Mouse (Mus musculus) gastrocnemius, postnatal 14 days (tissue): ENCODE results near the gene Fra10ac1. TPM values are rescaled to one million over a fixed set of nuclear protein-coding genes. Genes with fewer than 3 reads are reported as not detected.

Source experiments
- DNase-seq: peaks from one replicate; pipeline ENCODE4 v3.0.0; 2021; ENCODE audit warnings: mixed read lengths
- intact Hi-C: fragments of 180-260 bp; cut with DNase I; formaldehyde crosslinking; loops from one replicate; pipeline ENCODE4 v1.15.1; 2025; ENCODE audit warnings: low total_unique reads
- total RNA-seq, 2 experiments: library from RNA; stranded (reverse); gene quantifications; 2 replicates each; pipeline ENCODE4 v1.2.3; 2021

Fra10ac1 gene
- total RNA-seq, 2 experiments from 2014 or later: 8.1 to 10.8 TPM

- no peak for DNase-seq
- intact Hi-C loops: no loop called here
These were observed 13.9 kb upstream of the Fra10ac1 start for GRCm38 (mm10) chr19:38237834-38238212.

GRCm38 (mm10) chr19:38236526-38236925, 12.6 kb upstream of the Fra10ac1 start:
- no peak for DNase-seq
- intact Hi-C loops: no loop called here

- intact Hi-C loops: no loop called here
These were observed 8.6 kb upstream of the Fra10ac1 start for GRCm38 (mm10) chr19:38232516-38232915.

GRCm38 (mm10) chr19:38232087-38232486, 8.1 kb upstream of the Fra10ac1 start:
- intact Hi-C loops: no loop called here
- no peak for DNase-seq

More at GRCm38 (mm10) chr19:38232516-38232915, 8.6 kb upstream of the Fra10ac1 start:
- no peak for DNase-seq

GRCm38 (mm10) chr19:38228699-38229098, 4.7 kb upstream of the Fra10ac1 start:
- intact Hi-C loops: no loop called here
- DNase-seq: no peak

GRCm38 (mm10) chr19:38224685-38225060, 717 bp upstream of the Fra10ac1 start:
- intact Hi-C loops: no loop called here
- DNase-seq: no peak

- intact Hi-C loops: no loop called here
- no peak for DNase-seq
These were observed 526 bp downstream of the Fra10ac1 start for GRCm38 (mm10) chr19:38223356-38223904.

GRCm38 (mm10) chr19:38217696-38218095, 6.3 kb downstream of the Fra10ac1 start:
- DNase-seq: no peak
- intact Hi-C loops: no loop called here

- DNase-seq: no peak
- intact Hi-C loops: no loop called here
These were observed 17.3 kb downstream of the Fra10ac1 start for GRCm38 (mm10) chr19:38206669-38207068.

- DNase-seq: no peak
- intact Hi-C loops: no loop called here
These were observed 25.2 kb downstream of the Fra10ac1 start for GRCm38 (mm10) chr19:38198731-38199130.

- intact Hi-C loops: no loop called here
- no peak for DNase-seq
These were observed 28.7 kb downstream of the Fra10ac1 start for GRCm38 (mm10) chr19:38195245-38195644.

GRCm38 (mm10) chr19:38191446-38191845, 32.5 kb downstream of the Fra10ac1 start:
- intact Hi-C loops: no loop called here
- no peak for DNase-seq

GRCm38 (mm10) chr19:38190606-38191005, 33.4 kb downstream of the Fra10ac1 start:
- DNase-seq: no peak
- intact Hi-C loops: no loop called here

GRCm38 (mm10) chr19:38187345-38187680, 36.6 kb downstream of the Fra10ac1 start:
- intact Hi-C loops: no loop called here
- no peak for DNase-seq

- no peak for DNase-seq
- intact Hi-C loops: no loop called here
These were observed 37.2 kb downstream of the Fra10ac1 start for GRCm38 (mm10) chr19:38186631-38187344.

GRCm38 (mm10) chr19:38179675-38180074, 44.3 kb downstream of the Fra10ac1 start:
- intact Hi-C loops: no loop called here
- no peak for DNase-seq

- no peak for DNase-seq
- intact Hi-C loops: no loop called here
These were observed 59.3 kb downstream of the Fra10ac1 start for GRCm38 (mm10) chr19:38164633-38165032.

GRCm38 (mm10) chr19:38161648-38162354, 62.2 kb downstream of the Fra10ac1 start:
- no peak for DNase-seq
- intact Hi-C loops: no loop called here

GRCm38 (mm10) chr19:38156243-38156642, 67.7 kb downstream of the Fra10ac1 start:
- DNase-seq: no peak
- intact Hi-C loops: no loop called here

GRCm38 (mm10) chr19:38143540-38144271, 80.2 kb downstream of the Fra10ac1 start:
- no peak for DNase-seq
- intact Hi-C loops: no loop called here
